Mouse (Mus musculus): ENCODE measurements at regions not wholly inside any gene's neighbourhood (a gene's known extent, or its start where the extent isn't known, plus 50 kb on each side); places are given as distances from the start of the nearest gene placed in this dataset.

DNA sequence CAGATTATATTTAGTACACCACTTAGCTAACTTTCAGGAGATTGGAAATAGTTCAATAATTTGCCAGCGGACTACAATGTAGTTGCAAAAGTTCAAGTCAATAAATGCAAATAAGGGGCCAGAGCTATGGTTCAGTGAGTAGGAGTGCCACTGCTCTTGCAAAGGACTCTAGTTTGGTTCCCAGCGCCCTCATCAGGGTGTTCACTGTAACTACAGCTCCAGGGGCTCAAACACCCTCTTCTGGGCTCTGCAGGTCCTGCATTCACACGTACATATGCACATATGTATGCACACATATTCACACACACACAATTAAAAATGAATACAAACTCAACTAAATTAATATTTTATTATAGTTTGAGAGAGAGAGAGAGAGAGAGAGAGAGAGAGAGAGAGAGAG lies 74.1 kb upstream of the Auts2 start:
- ATAC-seq (ENCODE audit: insufficient number of reproducible peaks, low FRiP score, low TSS enrichment), result no peak

DNA sequence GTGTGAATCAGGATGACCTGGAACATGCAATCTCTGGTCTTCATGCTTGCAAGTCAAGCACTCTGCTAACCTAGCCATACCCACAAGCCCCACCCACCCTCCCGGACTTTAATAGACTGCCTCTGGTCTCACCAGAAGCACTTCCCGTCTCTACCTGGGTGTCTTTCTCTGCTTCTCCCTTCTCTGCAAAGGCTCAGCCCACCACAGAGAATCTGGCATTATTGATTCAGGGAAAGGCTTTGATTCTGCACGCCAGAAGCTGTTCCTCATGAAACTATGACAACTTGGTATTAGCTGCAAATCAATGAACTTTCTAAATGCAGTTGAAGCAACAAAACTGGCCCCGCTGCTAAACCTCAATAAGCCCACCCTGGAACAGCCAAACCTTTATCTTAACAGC lies 66.1 kb upstream of the Auts2 start:
- ATAC-seq (ENCODE audit: insufficient number of reproducible peaks, low FRiP score, low TSS enrichment), result no peak

DNA sequence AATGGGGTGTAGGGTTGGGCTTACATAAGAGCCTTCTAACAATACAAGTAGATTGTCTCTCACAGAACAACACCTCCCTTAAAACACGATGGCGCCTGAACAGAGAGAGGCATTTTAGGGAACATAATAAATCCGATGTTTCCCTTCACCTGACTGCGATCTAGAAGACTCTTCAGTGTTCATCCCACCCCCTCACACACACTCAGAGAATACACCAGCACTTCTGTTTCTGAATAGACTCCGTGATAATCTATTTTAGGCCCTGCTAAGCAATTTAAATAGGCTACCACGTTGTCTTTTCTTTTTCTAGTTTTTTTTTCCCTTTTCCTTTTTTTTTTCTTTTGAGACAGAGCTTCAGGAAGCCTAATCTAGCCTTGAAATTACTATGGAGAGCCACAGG lies 63.1 kb upstream of the Auts2 start:
- no peak for ATAC-seq (ENCODE audit: insufficient number of reproducible peaks, low FRiP score, low TSS enrichment)

DNA sequence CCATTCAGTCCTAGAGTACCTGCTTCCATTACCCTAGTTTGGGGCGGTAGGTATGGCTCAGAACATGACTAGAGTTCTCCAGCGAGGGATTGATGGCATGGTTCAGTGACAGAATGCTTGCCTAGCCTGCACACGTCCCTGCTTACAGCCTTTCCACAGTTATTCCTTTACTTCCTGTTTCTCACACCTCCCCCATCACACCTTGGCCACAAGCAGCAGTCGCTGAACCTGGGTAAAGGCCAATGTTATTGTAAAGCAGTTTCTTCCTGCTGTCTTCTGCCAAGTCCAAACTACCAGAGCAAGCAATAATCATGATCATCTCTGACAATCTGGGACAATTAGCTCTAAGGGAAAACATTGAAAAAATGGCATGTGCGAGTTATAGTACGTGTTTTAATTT lies 51.7 kb upstream of the Auts2 start:
- no peak for ATAC-seq (ENCODE audit: insufficient number of reproducible peaks, low FRiP score, low TSS enrichment)
